Mouse (Mus musculus) lung, embryonic 16.5 days (tissue): ENCODE measurements around the gene Hspb9. TPM values are rescaled to one million over a fixed set of nuclear protein-coding genes. Genes with fewer than 3 reads are reported as not detected.

Experiments
- ATAC-seq: fragments of 200-750 bp; cut with Nextera tagmentation; 2 replicates; pipeline ENCODE4 v1.8.0; 2017; ENCODE audit warnings: low read depth, mild to moderate bottlenecking, moderate library complexity
- H3K27ac ChIP-seq: fragments of 300-500 bp; sonication (generic); 2 replicates; pipeline ENCODE4 v1.5.1; 2014; ENCODE audit warnings: mild to moderate bottlenecking, control low read depth, low read length
- H3K27me3 ChIP-seq: fragments of 300-500 bp; sonication (generic); 2 replicates; pipeline ENCODE4 v1.6.1; 2014; ENCODE audit warnings: low read depth, low read length, mixed read lengths; ENCODE audit not compliant: control insufficient read depth, insufficient read depth
- H3K36me3 ChIP-seq: fragments of 300-500 bp; sonication (generic); 2 replicates; pipeline ENCODE4 v1.6.1; 2014; ENCODE audit warnings: low read length; ENCODE audit not compliant: control insufficient read depth, insufficient read depth
- H3K4me1 ChIP-seq: fragments of 300-500 bp; sonication (generic); replicated peaks from 2 replicates; pipeline ENCODE4 v1.6.1; 2014; ENCODE audit warnings: low read length, mixed read lengths; ENCODE audit not compliant: control insufficient read depth, insufficient read depth
- H3K4me2 ChIP-seq: fragments of 300-500 bp; sonication (generic); 2 replicates; pipeline ENCODE4 v1.6.1; 2014; ENCODE audit warnings: low read depth, low read length, control low read depth
- H3K4me3 ChIP-seq: fragments of 300-500 bp; sonication (generic); 2 replicates; pipeline ENCODE4 v1.5.1; 2014; ENCODE audit warnings: mild to moderate bottlenecking, low read length, control low read depth
- H3K9ac ChIP-seq: fragments of 300-500 bp; sonication (generic); 2 replicates; pipeline ENCODE4 v1.6.1; 2014; ENCODE audit warnings: low read length, control low read depth
- H3K9me3 ChIP-seq: fragments of 300-500 bp; sonication (generic); 2 replicates; pipeline ENCODE4 v1.6.1; 2016; ENCODE audit warnings: low read length; ENCODE audit not compliant: control insufficient read depth
- WGBS: fragments of 180-500 bp; shearing (Covaris S2); extraction: QIAGEN DNeasy Blood & Tissue Kit; methylation state at CpG from one replicate; pipeline ENCODE4 v1.1.7; 2014; 5-methylcytosine and 5-hydroxymethylcytosine counted together
- polyA plus RNA-seq: library from polyadenylated mRNA; unstranded; fragments of >200 nt; fragmentation: Nextera tagmentation; extraction: Ambion mirVana; gene quantifications from 2 replicates; pipeline ENCODE4 v1.2.1, GENCODE M21; 2015

The Hspb9 gene
- polyA plus RNA-seq, 1 experiment from 2014 or later = not detected

DNA sequence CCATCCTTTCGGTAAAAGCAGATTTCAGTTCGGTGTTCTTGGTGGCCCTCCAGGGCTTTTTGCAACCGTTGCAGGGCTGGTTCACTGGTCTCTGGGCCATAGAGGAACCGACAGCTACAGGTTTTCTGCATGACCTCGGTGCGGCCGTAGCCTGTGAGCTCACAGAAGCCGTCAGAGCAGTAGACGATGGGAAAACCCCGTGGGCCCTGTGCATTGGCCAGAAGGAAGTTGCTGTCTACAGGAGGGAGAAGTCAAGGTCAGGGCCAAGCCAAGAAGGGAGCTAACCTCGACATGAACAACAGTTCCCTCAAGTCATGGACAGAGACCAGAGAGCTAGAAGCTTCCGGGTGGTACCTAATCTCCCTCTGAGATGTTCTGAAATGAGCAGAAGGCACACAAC lies 43.9 kb downstream of the Hspb9 start:
- Histone ChIP-seq H3K4me2 (no peak overlapping the region), H3K36me3 (no peaks in the 10 kb centered on the region), H3K4me3 (no peak overlapping the region), H3K27ac (no peak overlapping the region), H3K9me3 (no peaks in the 10 kb centered on the region), H3K4me1 (peaks cover 7% of the 10 kb centered on the region), H3K9ac (no peak overlapping the region), H3K27me3 (peaks cover 20% of the 10 kb centered on the region)
- 80% methylated on average over 12 of the region's 12 CpGs for WGBS
- no peak for ATAC-seq

GRCm38 (mm10) chr11:100758707-100759610 lies 45.3 kb downstream of the Hspb9 start:
- H3K36me3 ChIP-seq = no peaks in the 10 kb centered on the region
- H3K9me3 ChIP-seq = no peaks in the 10 kb centered on the region
- H3K4me1 ChIP-seq = peaks cover 7% of the 10 kb centered on the region
- peak; percentile 24; the same call in 1 of the 2 replicates for ATAC-seq
- peak overlapping the region; percentile 39 for H3K4me3 ChIP-seq
- peak overlapping the region; percentile 60 for H3K4me2 ChIP-seq
- 2% methylated on average over 35 of the region's 35 CpGs for WGBS
- no peak overlapping the region for H3K9ac ChIP-seq
- H3K27me3 ChIP-seq = peaks cover 22% of the 10 kb centered on the region
- no peak overlapping the region for H3K27ac ChIP-seq

DNA sequence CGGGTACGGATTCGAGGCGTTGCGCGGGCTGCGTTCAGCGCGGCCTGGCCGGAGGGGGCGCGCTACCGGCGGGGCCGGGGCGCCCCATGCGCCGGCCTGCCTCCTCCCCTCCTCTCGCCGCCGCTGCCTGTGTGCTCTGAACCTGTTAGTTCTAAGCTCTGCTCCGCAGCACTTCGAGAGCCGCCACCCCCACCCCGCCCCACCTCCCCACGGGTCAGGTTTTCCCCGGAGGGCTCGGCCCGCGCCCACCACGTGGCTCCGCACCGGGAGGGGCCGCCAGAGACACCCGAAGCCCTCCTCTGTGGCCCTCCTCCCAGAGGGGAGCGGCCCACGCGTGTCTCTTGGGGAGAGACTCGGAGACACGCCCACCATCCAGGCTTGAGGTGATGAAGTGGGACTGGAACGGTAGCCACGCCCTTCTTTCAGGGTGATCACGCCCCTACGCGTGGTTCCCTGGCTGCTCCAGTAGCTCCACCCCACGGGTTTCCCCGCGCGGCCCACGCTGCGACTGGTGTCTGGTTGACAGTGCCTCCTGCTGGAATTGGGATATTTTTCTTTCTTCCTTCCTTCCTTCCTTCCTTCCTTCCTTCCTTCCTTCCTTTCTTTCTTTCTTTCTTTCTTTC lies 46.1 kb downstream of the Hspb9 start, which contains the start of gene Kcnh4:
Gene Kcnh4, minus strand, starts transcription at position 332 of the 623 bp plus-strand sequence.
- WGBS = 1% methylated on average over 46 of the region's 51 CpGs

DNA sequence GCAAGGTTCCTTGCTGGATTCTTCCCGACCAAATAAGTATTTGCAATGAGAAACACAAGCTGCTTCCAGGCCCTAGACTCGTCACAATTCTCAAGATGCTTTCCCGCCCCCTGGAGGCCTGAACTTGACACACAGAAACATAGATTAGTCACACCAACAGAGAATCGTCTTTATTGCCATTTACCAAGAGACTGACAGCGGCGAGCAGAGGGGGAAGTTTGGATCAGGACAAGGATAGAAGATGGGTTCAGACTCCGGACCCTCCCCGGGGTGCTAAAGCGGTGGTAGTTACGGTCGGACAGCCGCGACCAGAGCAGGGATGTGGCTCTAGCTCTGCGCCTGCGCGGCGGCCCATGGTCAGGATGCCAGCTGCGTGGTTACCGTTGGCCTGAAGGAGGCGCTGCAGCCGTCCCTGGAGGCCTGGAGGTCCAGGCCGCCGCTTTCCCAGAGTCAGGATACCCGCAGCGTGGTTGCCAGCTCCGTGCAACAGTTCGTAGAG lies 47.9 kb downstream of the Hspb9 start:
- peaks cover 7% of the 10 kb centered on the region for H3K4me1 ChIP-seq
- ATAC-seq = peak; percentile 71
- no peaks in the 10 kb centered on the region for H3K36me3 ChIP-seq
- H3K4me3 ChIP-seq = peak overlapping the region; percentile 55
- peaks cover 22% of the 10 kb centered on the region for H3K27me3 ChIP-seq
- H3K9ac ChIP-seq = peak overlapping the region; percentile 55
- H3K27ac ChIP-seq = no peak overlapping the region
- WGBS = under 1% methylated on average over 27 of the region's 27 CpGs
- H3K9me3 ChIP-seq = no peaks in the 10 kb centered on the region
- H3K4me2 ChIP-seq = peak overlapping the region; percentile 88

More for the DNA sequence above, 46.1 kb downstream of the Hspb9 start, which contains the start of gene Kcnh4:
- Histone ChIP-seq H3K4me3 (peak within 1 kb of the TSS; percentile 39), H3K9ac (no peak within 1 kb of the TSS), H3K4me2 (peak within 1 kb of the TSS; percentile 60), H3K36me3 (no peaks in the 10 kb centered on the region), H3K27me3 (peaks cover 22% of the 10 kb centered on the region), H3K27ac (no peak within 1 kb of the TSS), H3K9me3 (no peaks in the 10 kb centered on the region), H3K4me1 (peaks cover 7% of the 10 kb centered on the region)
- ATAC-seq = peak; percentile 39; the same call in 1 of the 2 replicates

- Histone ChIP-seq H3K4me1 (peaks cover 7% of the 10 kb centered on the region), H3K9ac (peak within 1 kb of the TSS; percentile 55), H3K27ac (no peak within 1 kb of the TSS), H3K36me3 (no peaks in the 10 kb centered on the region), H3K4me3 (peak within 1 kb of the TSS; percentile 55), H3K9me3 (no peaks in the 10 kb centered on the region), H3K27me3 (peaks cover 22% of the 10 kb centered on the region), H3K4me2 (peak within 1 kb of the TSS; percentile 88)
- ATAC-seq = no peak
- WGBS = 80% methylated on average over 7 of the region's 7 CpGs
Measured at GRCm38 (mm10) chr11:100762831-100763230, 49.2 kb downstream of the Hspb9 start, which contains the start of gene Hcrt. Gene Hcrt, minus strand, starts transcription at chr11:100762931.

Other genes starting within 250 kb of the Hspb9 start
- gene Klhl11, start 241.1 kb upstream of the Hspb9 start, polyA plus RNA-seq = 8.3 and 8.4 TPM in 2 replicates
- gene Acly, start 185.8 kb upstream of the Hspb9 start, polyA plus RNA-seq = 150 and 155 TPM in 2 replicates
- gene Ttc25, start 168.2 kb upstream of the Hspb9 start, polyA plus RNA-seq = 4.0 and 4.5 TPM in 2 replicates
- gene Cnp, start 138.9 kb upstream of the Hspb9 start, polyA plus RNA-seq = 35.2 and 35.5 TPM in 2 replicates
- gene Nkiras2, start 94.6 kb upstream of the Hspb9 start, polyA plus RNA-seq = 58.3 and 58.6 TPM in 2 replicates
- 212 and 230 TPM in 2 replicates for gene Dnajc7, start 93.7 kb upstream of the Hspb9 start, polyA plus RNA-seq
- gene Zfp385c, start 21.4 kb upstream of the Hspb9 start, polyA plus RNA-seq = 0.26 TPM in 1 of 2 replicates, not detected in the other
- 2.9 and 3.5 TPM in 2 replicates for gene Dhx58, start 9.6 kb upstream of the Hspb9 start, polyA plus RNA-seq
- 39.4 and 44.1 TPM in 2 replicates for gene Kat2a, start 1.4 kb upstream of the Hspb9 start, polyA plus RNA-seq
- gene Rab5c, start 24.4 kb downstream of the Hspb9 start, polyA plus RNA-seq = 34.3 and 39.8 TPM in 2 replicates
- gene Kcnh4, start 46.1 kb downstream of the Hspb9 start, polyA plus RNA-seq = not detected in 2 replicates
- gene Hcrt, start 49.1 kb downstream of the Hspb9 start, polyA plus RNA-seq = not detected in 2 replicates
- 6.2 and 6.8 TPM in 2 replicates for gene Ghdc, start 57.1 kb downstream of the Hspb9 start, polyA plus RNA-seq
- gene Stat5b, start 136.9 kb downstream of the Hspb9 start, polyA plus RNA-seq = 27.2 and 28.4 TPM in 2 replicates
- 11.0 and 11.3 TPM in 2 replicates for gene Stat5a, start 145.5 kb downstream of the Hspb9 start, polyA plus RNA-seq
- 58.5 and 63.7 TPM in 2 replicates for gene Stat3, start 225.7 kb downstream of the Hspb9 start, polyA plus RNA-seq